Mouse (Mus musculus) testis, adult 2 months (tissue): ENCODE data around the gene Fhl2. TPM values are rescaled to one million over a fixed set of nuclear protein-coding genes. Genes with fewer than 3 reads are reported as not detected.

Source experiments
- H3K27ac ChIP-seq: fragments of 200-500 bp; 2 replicates; pipeline ENCODE4 v1.5.1; 2012; ENCODE audit warnings: low read depth, low read length; ENCODE audit not compliant: control insufficient read depth, insufficient read depth
- H3K27me3 ChIP-seq: fragments of 200-500 bp; 2 replicates; pipeline ENCODE4 v1.6.1; 2012; ENCODE audit warnings: mild to moderate bottlenecking, low read length, moderate library complexity; ENCODE audit not compliant: control insufficient read depth, insufficient read depth
- H3K36me3 ChIP-seq: fragments of 200-500 bp; 2 replicates; pipeline ENCODE4 v1.6.1; 2012; ENCODE audit warnings: mild to moderate bottlenecking, low read length; ENCODE audit not compliant: control insufficient read depth, insufficient read depth
- H3K4me1 ChIP-seq: fragments of 200-500 bp; 2 replicates; pipeline ENCODE4 v1.6.1; 2012; ENCODE audit warnings: low read length; ENCODE audit not compliant: control insufficient read depth, insufficient read depth
- H3K4me3 ChIP-seq: fragments of 200-500 bp; 2 replicates; pipeline ENCODE4 v1.5.1; 2012; ENCODE audit warnings: low read depth, mild to moderate bottlenecking, low read length, moderate library complexity, mixed read lengths; ENCODE audit not compliant: control insufficient read depth
- CTCF ChIP-seq: fragments of 200-500 bp; IDR thresholded peaks from 2 replicates; pipeline ENCODE4 v1.5.1; 2012; ENCODE audit warnings: low read depth, mild to moderate bottlenecking, inconsistent platforms, low read length, moderate library complexity; ENCODE audit not compliant: control insufficient read depth, insufficient read depth, insufficient replicate concordance
- POLR2A ChIP-seq: fragments of 200-500 bp; IDR thresholded peaks from 2 replicates; pipeline ENCODE4 v1.6.1; 2012; ENCODE audit warnings: low read depth, mild to moderate bottlenecking, inconsistent platforms, low read length, moderate library complexity; ENCODE audit not compliant: control insufficient read depth
- polyA plus RNA-seq: library from polyadenylated mRNA; depleted of rRNA; stranded (reverse); fragments of >200 nt; gene quantifications from 2 replicates; pipeline ENCODE4 v1.2.3, GENCODE M21; 2012; rRNA removed

Gene Fhl2
- polyA plus RNA-seq, 1 experiment: 13.7 TPM

DNA sequence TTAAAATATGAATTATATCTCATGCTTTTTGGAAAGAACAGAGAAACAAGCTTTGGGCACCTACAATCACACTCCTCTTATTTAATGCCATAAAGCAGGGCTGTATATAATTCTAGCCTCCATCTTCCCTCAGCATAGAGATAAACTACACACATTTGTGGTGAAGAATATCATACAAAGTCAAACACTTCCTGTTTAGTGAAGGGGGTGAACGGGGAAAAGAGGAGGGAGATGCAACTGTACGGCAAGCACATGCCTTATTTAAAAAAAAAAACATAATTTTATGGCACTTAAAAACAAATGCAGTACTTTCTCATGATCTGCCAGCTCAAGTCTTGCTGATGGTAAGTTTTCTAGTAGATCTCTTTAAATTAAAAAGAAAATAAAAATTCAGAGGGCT, 118.7 kb downstream of the Fhl2 start:
- TF ChIP-seq CTCF: no peak
- TF ChIP-seq POLR2A: no peak
- Histone ChIP-seq H3K4me1 (no peaks in the 10 kb centered on the region), H3K27me3 (no peaks in the 10 kb centered on the region)

DNA sequence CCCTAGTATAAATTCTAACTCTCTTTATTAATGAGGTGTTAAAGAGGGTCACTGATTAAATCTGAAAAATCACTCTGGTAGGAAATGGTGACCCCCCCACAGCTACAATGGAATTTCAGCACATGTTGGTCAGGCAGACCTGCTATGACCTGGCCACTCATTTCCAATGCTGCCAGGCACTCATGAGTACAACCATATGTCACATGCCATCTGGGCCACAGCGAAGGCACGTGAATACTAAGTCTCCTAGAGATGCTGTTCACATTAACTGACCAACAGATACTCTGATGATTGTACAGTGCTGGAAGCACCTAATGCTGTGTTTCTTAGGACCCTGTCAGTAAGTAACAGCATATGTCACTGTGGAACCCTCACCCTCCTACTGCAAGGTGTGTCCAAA, 122.0 kb downstream of the Fhl2 start:
- Histone ChIP-seq H3K4me1 (no peaks in the 10 kb centered on the region), H3K4me3 (no peak overlapping the region), H3K27ac (no peak overlapping the region), H3K27me3 (no peaks in the 10 kb centered on the region), H3K36me3 (no peaks in the 10 kb centered on the region)
- TF ChIP-seq POLR2A: no peak

More for the DNA sequence above, 118.7 kb downstream of the Fhl2 start:
- H3K27ac ChIP-seq: no peak overlapping the region
- H3K36me3 ChIP-seq: no peaks in the 10 kb centered on the region
- no peak overlapping the region for H3K4me3 ChIP-seq

Other genes starting within 250 kb of the Fhl2 start
- gene Gpr45, start 244.1 kb downstream of the Fhl2 start, polyA plus RNA-seq: 0.29 and 0.57 TPM in 2 replicates
- 7.4 and 8.0 TPM in 2 replicates for gene Tgfbrap1, start 98.3 kb downstream of the Fhl2 start, polyA plus RNA-seq
- 8.6 and 10.7 TPM in 2 replicates for gene AI597479, start 98.3 kb downstream of the Fhl2 start, polyA plus RNA-seq
- 30.7 and 30.9 TPM in 2 replicates for gene Nck2, start 247.6 kb upstream of the Fhl2 start, polyA plus RNA-seq